Mouse (Mus musculus) right cerebral cortex, postnatal 4 days (tissue): Measurements from ENCODE around the gene Slc25a24.
A peak's percentile ranks its signal among the peaks of the same experiment; 100 is the strongest.

Source experiments
- DNase-seq: peaks from one replicate; pipeline ENCODE4 v3.0.0-alpha.2; 2022

Slc25a24 gene

GRCm38 (mm10) chr3:109171070-109171778 is 48.3 kb downstream of the Slc25a24 start:
- peak; percentile 67 for DNase-seq

- DNase-seq = no peak
These were observed 51.4 kb downstream of the Slc25a24 start for GRCm38 (mm10) chr3:109174394-109174793.

- DNase-seq = no peak
These were observed 55.8 kb downstream of the Slc25a24 start for GRCm38 (mm10) chr3:109178705-109179104.

GRCm38 (mm10) chr3:109179528-109180076 is 56.7 kb downstream of the Slc25a24 start:
- no peak for DNase-seq

GRCm38 (mm10) chr3:109196166-109196565 is 73.2 kb downstream of the Slc25a24 start:
- DNase-seq = no peak

GRCm38 (mm10) chr3:109199280-109199679 is 76.3 kb downstream of the Slc25a24 start:
- no peak for DNase-seq

GRCm38 (mm10) chr3:109212322-109212721 is 89.4 kb downstream of the Slc25a24 start:
- no peak for DNase-seq

- DNase-seq = no peak
These were observed 93.4 kb downstream of the Slc25a24 start for GRCm38 (mm10) chr3:109216352-109216751.
